ENCODE assay signal across 10 mouse cellular contexts in the genomic region with DNA sequence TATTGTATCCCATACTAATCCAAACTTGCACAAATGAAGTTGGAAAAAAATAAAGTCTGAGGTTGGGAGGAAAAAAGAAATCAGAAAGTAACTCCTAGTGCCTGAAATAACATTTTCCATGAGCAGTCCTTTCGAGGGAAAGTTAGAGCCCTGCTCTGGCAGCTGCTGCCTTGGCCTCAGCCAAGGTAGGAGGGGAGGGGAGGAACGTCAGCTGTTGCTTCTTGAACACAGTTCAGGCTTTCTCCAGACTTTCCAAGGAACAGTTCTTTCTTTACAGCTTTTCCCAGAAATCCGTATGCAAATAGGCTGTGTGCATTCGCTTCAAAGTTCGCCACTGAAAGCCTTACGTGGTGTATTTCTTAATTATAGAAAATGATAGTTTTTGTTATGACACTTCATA. TPM values are rescaled to one million over a fixed set of nuclear protein-coding genes. Genes with fewer than 3 reads are reported as not detected.
DNase-seq lines count a peak whose midpoint lies in the region; ATAC-seq and TF ChIP-seq lines count a peak whose summit lies in the region.
"Had no signal": no experiment of that assay in that cellular context is flagged by ENCODE, and none has a peak within 500 bp of the region (broad histone marks: within the 10 kb centered on the region; RNA-seq: fewer than 3 reads in every experiment).

No protein-coding gene starts in this region.

- WGBS in heart, embryonic 12.5 days: 66% methylated on average over 6 of the region's 6 CpGs
- WGBS in heart, postnatal 0 days: 56% methylated on average over 6 of the region's 6 CpGs
- WGBS in lung, embryonic 16.5 days: 56% methylated on average over 6 of the region's 6 CpGs
- WGBS in midbrain, embryonic 10.5 days: 77% methylated on average over 6 of the region's 6 CpGs

- no peak overlapping the region for H3K4me3 ChIP-seq in heart, embryonic 12.5 days
- no peak overlapping the region for H3K4me3 ChIP-seq in heart, postnatal 0 days (ENCODE audit: low read depth, low read length)
- no peak overlapping the region for H3K4me3 ChIP-seq in lung, embryonic 16.5 days (ENCODE audit: low read length)
- no peak overlapping the region for H3K4me3 ChIP-seq in midbrain, embryonic 10.5 days
- H3K4me3 ChIP-seq: embryonic facial prominence, embryonic 13.5 days had no signal

- H3K4me1 ChIP-seq in heart, embryonic 12.5 days (replicated peaks): no peaks in the 10 kb centered on the region
- no peaks in the 10 kb centered on the region for H3K4me1 ChIP-seq in heart, postnatal 0 days (ENCODE audit: control insufficient read depth, insufficient read depth)
- H3K4me1 ChIP-seq in lung, embryonic 16.5 days (replicated peaks; ENCODE audit: control insufficient read depth, insufficient read depth, low read length): no peaks in the 10 kb centered on the region
- peaks cover 6% of the 10 kb centered on the region; the same call in 1 of the 2 replicates for H3K4me1 ChIP-seq in midbrain, embryonic 10.5 days
- H3K4me1 ChIP-seq: embryonic facial prominence, embryonic 13.5 days had no signal

- ATAC-seq in heart, embryonic 12.5 days (ENCODE audit: insufficient number of reproducible peaks, low FRiP score): no peak
- ATAC-seq in heart, postnatal 0 days (ENCODE audit: insufficient read depth, low read depth): peak; percentile 15; the same call in 1 of the 2 replicates
- peak; percentile 59 for ATAC-seq in lung, embryonic 16.5 days (ENCODE audit: low read depth)

- H3K27me3 ChIP-seq in heart, embryonic 12.5 days (replicated peaks): 0 out of 2 replicates have a peak, but pooled peaks cover 4% of the 10 kb centered on the region
- no peaks in the 10 kb centered on the region for H3K27me3 ChIP-seq in heart, postnatal 0 days (ENCODE audit: control insufficient read depth, insufficient read depth, low read length)
- no peaks in the 10 kb centered on the region for H3K27me3 ChIP-seq in lung, embryonic 16.5 days (ENCODE audit: control insufficient read depth, insufficient read depth, low read depth, low read length)
- H3K27me3 ChIP-seq in midbrain, embryonic 10.5 days (ENCODE audit: low read depth, poor library complexity, severe bottlenecking): peaks cover 7% of the 10 kb centered on the region; the same call in 1 of the 2 replicates
- H3K27me3 ChIP-seq: hindbrain, embryonic 15.5 days had no signal

- H3K9ac ChIP-seq in heart, embryonic 12.5 days: no peak overlapping the region
- no peak overlapping the region for H3K9ac ChIP-seq in heart, postnatal 0 days (replicated peaks; ENCODE audit: low read depth, low read length)
- H3K9ac ChIP-seq in lung, embryonic 16.5 days (ENCODE audit: low read length): no peak overlapping the region
- H3K9ac ChIP-seq: embryonic facial prominence, embryonic 13.5 days; hindbrain, embryonic 15.5 days had no signal

- no peak for TF ChIP-seq CTCF in heart, postnatal 0 days (IDR thresholded peaks at IDR 0.05; ENCODE audit: low read depth)

- no peak overlapping the region for H3K27ac ChIP-seq in heart, embryonic 12.5 days (ENCODE audit: poor library complexity, severe bottlenecking)
- no peak overlapping the region for H3K27ac ChIP-seq in heart, postnatal 0 days (ENCODE audit: low read depth)
- no peak overlapping the region for H3K27ac ChIP-seq in lung, embryonic 16.5 days (ENCODE audit: low read length)
- H3K27ac ChIP-seq in midbrain, embryonic 10.5 days (replicated peaks): no peak overlapping the region
- H3K27ac ChIP-seq: embryonic facial prominence, embryonic 13.5 days; hindbrain, embryonic 15.5 days had no signal

- H3K36me3 ChIP-seq in heart, embryonic 12.5 days: no peaks in the 10 kb centered on the region
- no peaks in the 10 kb centered on the region for H3K36me3 ChIP-seq in heart, postnatal 0 days (replicated peaks; ENCODE audit: control insufficient read depth, insufficient read depth, low read length)
- no peaks in the 10 kb centered on the region for H3K36me3 ChIP-seq in lung, embryonic 16.5 days (ENCODE audit: control insufficient read depth, insufficient read depth, low read length)
- H3K36me3 ChIP-seq in midbrain, embryonic 10.5 days: no peaks in the 10 kb centered on the region
- H3K36me3 ChIP-seq: embryonic facial prominence, embryonic 13.5 days; hindbrain, embryonic 15.5 days had no signal

- DNase-seq in heart, adult 18-20 months: peak; percentile 90
- DNase-seq in adrenal gland, postnatal 10 days: peak; percentile 70
- peak; percentile 58 for DNase-seq in heart, postnatal 0 days (ENCODE audit: low spot score)
- DNase-seq in midbrain, embryonic 10.5 days (ENCODE audit: low spot score): no peak
- DNase-seq in retina, postnatal 1 day: no peak
- DNase-seq in layer of hippocampus, postnatal 14 days (ENCODE audit: low spot score in 2 of 2): no peak

- no peak for TF ChIP-seq EP300 in heart, postnatal 0 days (IDR thresholded peaks at IDR 0.05; ENCODE audit: low read depth)

- H3K4me2 ChIP-seq in heart, embryonic 12.5 days: no peak overlapping the region
- H3K4me2 ChIP-seq in heart, postnatal 0 days (ENCODE audit: low read depth, low read length): no peak overlapping the region
- H3K4me2 ChIP-seq in lung, embryonic 16.5 days (ENCODE audit: low read depth, low read length): no peak overlapping the region

- peaks cover 27% of the 10 kb centered on the region for H3K9me3 ChIP-seq in heart, embryonic 12.5 days (replicated peaks)
- peaks cover 9% of the 10 kb centered on the region; the same call in 1 of the 2 replicates for H3K9me3 ChIP-seq in heart, postnatal 0 days (replicated peaks; ENCODE audit: control insufficient read depth, low read length)
- peaks cover 5% of the 10 kb centered on the region; the same call in 1 of the 2 replicates for H3K9me3 ChIP-seq in lung, embryonic 16.5 days (ENCODE audit: control insufficient read depth, low read length)
- H3K9me3 ChIP-seq in midbrain, embryonic 10.5 days (replicated peaks): peaks cover 53% of the 10 kb centered on the region

RNA-seq across cellular contexts. Expression of a gene that starts 46.9 kb away (rescaled TPM):
- not detected for total RNA-seq in heart, adult 18-20 months (2021)
- not detected in 2 replicates for polyA plus RNA-seq in heart, embryonic 12.5 days (2016; fragmentation: Nextera tagmentation; extraction: Ambion mirVana)
- under 1 TPM in 1 of 2 experiments, not detected in 1; 0.70 TPM for total RNA-seq in adrenal gland, postnatal 10 days (2021)
- not detected in 2 replicates for total RNA-seq in heart, postnatal 0 days (2014; rRNA removed; ENCODE audit: low replicate concordance)
- not detected in 2 replicates for polyA plus RNA-seq in heart, postnatal 0 days (2015; fragmentation: Nextera tagmentation; extraction: Ambion mirVana)
- polyA plus RNA-seq in lung, embryonic 16.5 days (2015; fragmentation: Nextera tagmentation; extraction: Ambion mirVana): not detected in 2 replicates
- not detected in 2 replicates for polyA plus RNA-seq in midbrain, embryonic 10.5 days (2016; fragmentation: Nextera tagmentation; extraction: Ambion mirVana)
- total RNA-seq in layer of hippocampus, postnatal 14 days (2021): not detected
- polyA plus RNA-seq: embryonic facial prominence, embryonic 13.5 days; hindbrain, embryonic 15.5 days had no signal

Comparison
In these comparisons a context has a peak if more than half of its experiments do, and no peak if none do; other contexts are left out.
1. DNase-seq: peak in heart, adult 18-20 months (2 of 2), adrenal gland, postnatal 10 days (single experiment) and heart, postnatal 0 days (single experiment); none in midbrain, embryonic 10.5 days (single experiment), retina, postnatal 1 day (single experiment) and layer of hippocampus, postnatal 14 days (0 of 2).